Mouse (Mus musculus): ENCODE measurements around the gene Sytl3.

- TF ChIP-seq POLR2A (IDR thresholded peaks at IDR 0.05; ENCODE audit: extremely low read depth, insufficient read depth, low read length) (no peak), CTCF (IDR thresholded peaks at IDR 0.05; ENCODE audit: low read depth, low read length) (no peak)
These were observed 105.3 kb downstream of the Sytl3 start for GRCm38 (mm10) chr17:6764227-6764593.

All from liver, adult 2 months (tissue).